Mouse (Mus musculus) lung, postnatal 0 days (tissue): ENCODE measurements around the gene Ugt1a6b. TPM values are rescaled to one million over a fixed set of nuclear protein-coding genes. Genes with fewer than 3 reads are reported as not detected.
"Not testable (repeated sequence)": the region's sequence is repeated elsewhere in the genome, so short reads cannot be mapped to it uniquely, and the experiment has no call there.

Experiments used
- ATAC-seq: fragments of 200-750 bp; cut with Nextera tagmentation; 2 replicates; pipeline ENCODE4 v1.8.0; 2017; ENCODE audit warnings: moderate library complexity
- DNase-seq: peaks from one replicate; pipeline ENCODE4 v3.0.0-alpha.2; 2016; ENCODE audit warnings: low spot score
- H3K27ac ChIP-seq: fragments of 300-500 bp; sonication (generic); 2 replicates; pipeline ENCODE4 v1.5.1; 2014; ENCODE audit warnings: antibody characterized with exemption, mild to moderate bottlenecking, low read length, mixed read lengths
- H3K27me3 ChIP-seq: fragments of 300-500 bp; sonication (generic); replicated peaks from 2 replicates; pipeline ENCODE4 v1.6.1; 2014; ENCODE audit warnings: low read length, mixed read lengths; ENCODE audit not compliant: insufficient read depth
- H3K36me3 ChIP-seq: fragments of 300-500 bp; sonication (generic); 2 replicates; pipeline ENCODE4 v1.6.1; 2014; ENCODE audit warnings: low read length, mixed read lengths; ENCODE audit not compliant: insufficient read depth
- H3K4me1 ChIP-seq: fragments of 300-500 bp; sonication (generic); 2 replicates; pipeline ENCODE4 v1.6.1; 2014; ENCODE audit warnings: antibody characterized with exemption, low read depth, low read length, mixed read lengths; ENCODE audit not compliant: insufficient read depth
- H3K4me2 ChIP-seq: fragments of 300-500 bp; sonication (generic); replicated peaks from 2 replicates; pipeline ENCODE4 v1.6.1; 2014; ENCODE audit warnings: low read depth, mild to moderate bottlenecking, low read length, moderate library complexity, mixed read lengths
- H3K4me3 ChIP-seq: fragments of 300-500 bp; sonication (generic); 2 replicates; pipeline ENCODE4 v1.5.1; 2014; ENCODE audit warnings: low read depth, low read length
- H3K9ac ChIP-seq: fragments of 300-500 bp; sonication (generic); replicated peaks from 2 replicates; pipeline ENCODE4 v1.6.1; 2014; ENCODE audit warnings: low read depth, mild to moderate bottlenecking
- H3K9me3 ChIP-seq: fragments of 300-500 bp; sonication (generic); 2 replicates; pipeline ENCODE4 v1.6.1; 2016; ENCODE audit warnings: low read length, mixed read lengths
- CTCF ChIP-seq: IDR thresholded peaks from 2 replicates; pipeline ENCODE4 v1.5.1; 2016; ENCODE audit warnings: antibody characterized with exemption, mild to moderate bottlenecking
- EP300 ChIP-seq: IDR thresholded peaks from 2 replicates; pipeline ENCODE4 v1.6.1; 2016; ENCODE audit warnings: antibody characterized with exemption, mild to moderate bottlenecking, control low read depth
- WGBS: fragments of 180-500 bp; shearing (Covaris S2); extraction: QIAGEN DNeasy Blood & Tissue Kit; methylation state at CpG from one replicate; pipeline ENCODE4 v1.1.7; 2014; 5-methylcytosine and 5-hydroxymethylcytosine counted together
- polyA plus RNA-seq: library from polyadenylated mRNA; unstranded; fragments of >200 nt; fragmentation: Nextera tagmentation; extraction: Ambion mirVana; gene quantifications from 2 replicates; pipeline ENCODE4 v1.2.1, GENCODE M21; 2015

Ugt1a6b gene
- polyA plus RNA-seq, 1 experiment from 2014 or later = 2.4 TPM

GRCm38 (mm10) chr1:88224029-88224776 is 121.2 kb downstream of the Ugt1a6b start:
- ATAC-seq = no peak
- Histone ChIP-seq H3K9me3 (peaks cover 28% of the 10 kb centered on the region), H3K4me1 (no peaks in the 10 kb centered on the region), H3K27me3 (no peaks in the 10 kb centered on the region), H3K4me2 (no peak overlapping the region), H3K9ac (no peak overlapping the region), H3K36me3 (no peaks in the 10 kb centered on the region), H3K4me3 (no peak overlapping the region), H3K27ac (no peak overlapping the region)
- TF ChIP-seq EP300 (no peak), CTCF (no peak)
- no peak for DNase-seq
- WGBS = 58% methylated on average over 2 of the region's 2 CpGs

GRCm38 (mm10) chr1:88225301-88225700 is 122.2 kb downstream of the Ugt1a6b start:
- not testable (repeated sequence) for H3K27me3 ChIP-seq, H3K4me3 ChIP-seq, ATAC-seq, H3K4me2 ChIP-seq, DNase-seq, H3K27ac ChIP-seq, H3K36me3 ChIP-seq, H3K4me1 ChIP-seq, H3K9ac ChIP-seq
- 28% methylated on average over 2 of the region's 2 CpGs for WGBS
- H3K9me3 ChIP-seq = peaks cover 36% of the 10 kb centered on the region

DNA sequence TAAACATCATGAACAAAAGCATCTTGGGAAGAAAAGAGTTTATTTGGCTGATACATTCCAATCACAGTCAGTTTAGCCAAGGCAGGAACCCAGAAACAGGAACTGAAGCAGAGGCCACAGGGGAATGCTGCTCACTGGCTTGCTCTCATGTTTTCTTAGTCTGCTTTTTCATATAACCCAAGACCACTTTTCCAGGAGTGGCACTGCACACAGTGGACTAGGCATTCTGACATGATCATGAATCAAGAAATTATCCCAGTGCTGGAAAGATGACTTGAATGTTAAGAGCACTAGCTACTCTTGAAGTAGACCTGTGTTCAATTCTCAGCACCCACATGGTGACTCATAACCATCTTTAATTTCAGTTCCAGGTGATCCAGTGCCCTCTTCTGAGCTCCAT is 122.7 kb downstream of the Ugt1a6b start:
- H3K9ac ChIP-seq = no peak overlapping the region
- no peak overlapping the region for H3K27ac ChIP-seq
- no peaks in the 10 kb centered on the region for H3K27me3 ChIP-seq
- ATAC-seq (no peak), DNase-seq (no peak)
- no peaks in the 10 kb centered on the region for H3K36me3 ChIP-seq
- no peak for TF ChIP-seq EP300
- no peak for TF ChIP-seq CTCF
- peaks cover 41% of the 10 kb centered on the region for H3K9me3 ChIP-seq
- no peaks in the 10 kb centered on the region for H3K4me1 ChIP-seq
- H3K4me2 ChIP-seq = no peak overlapping the region
- no peak overlapping the region for H3K4me3 ChIP-seq

- Histone ChIP-seq H3K9me3 (peaks cover 50% of the 10 kb centered on the region), H3K36me3 (no peaks in the 10 kb centered on the region), H3K27ac (no peak within 1 kb of the TSS), H3K4me3 (no peak within 1 kb of the TSS), H3K27me3 (no peaks in the 10 kb centered on the region), H3K4me2 (no peak within 1 kb of the TSS), H3K9ac (no peak within 1 kb of the TSS), H3K4me1 (no peaks in the 10 kb centered on the region)
- no peak for TF ChIP-seq CTCF
- no peak for TF ChIP-seq EP300
- no peak for DNase-seq
- 43% methylated on average over 5 of the region's 5 CpGs for WGBS
- no peak for ATAC-seq
These were observed 123.8 kb downstream of the Ugt1a6b start, which contains the start of gene Mroh2a for GRCm38 (mm10) chr1:88226670-88227379. Gene Mroh2a (plus strand): TSS chr1:88226986.

- peaks cover 55% of the 10 kb centered on the region for H3K9me3 ChIP-seq
- ATAC-seq = no peak
- WGBS = 47% methylated on average over 2 of the region's 2 CpGs
These were observed 124.4 kb downstream of the Ugt1a6b start for GRCm38 (mm10) chr1:88227482-88227881.

DNA sequence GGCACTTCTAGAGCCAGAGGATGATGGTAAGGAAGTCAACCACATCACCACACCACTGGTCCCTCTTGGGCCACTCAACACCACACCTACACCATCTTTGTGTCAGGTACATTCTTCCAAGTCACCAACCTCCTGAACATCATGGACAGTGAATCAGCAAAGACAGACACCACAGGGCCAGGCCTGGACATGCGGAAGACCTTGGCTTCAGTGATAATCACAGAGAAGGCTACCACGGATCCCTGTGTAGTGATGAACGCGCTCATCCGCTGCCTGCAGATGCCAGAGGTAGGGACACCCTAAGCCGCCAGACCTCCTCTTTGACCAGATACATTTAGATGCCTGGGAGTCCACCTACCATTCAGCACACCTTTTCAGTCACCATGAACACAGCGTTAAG is 125.1 kb downstream of the Ugt1a6b start:
- Histone ChIP-seq H3K4me2 (no peak overlapping the region), H3K27me3 (no peaks in the 10 kb centered on the region), H3K4me3 (no peak overlapping the region), H3K36me3 (no peaks in the 10 kb centered on the region), H3K9ac (no peak overlapping the region), H3K4me1 (no peaks in the 10 kb centered on the region), H3K27ac (no peak overlapping the region), H3K9me3 (peaks cover 60% of the 10 kb centered on the region)
- WGBS = 70% methylated on average over 7 of the region's 7 CpGs
- DNase-seq = no peak
- TF ChIP-seq EP300 (no peak), CTCF (no peak)
- ATAC-seq = no peak

More at GRCm38 (mm10) chr1:88227482-88227881, 124.4 kb downstream of the Ugt1a6b start:
- no peaks in the 10 kb centered on the region for H3K4me1 ChIP-seq
- H3K4me2 ChIP-seq = no peak overlapping the region
- no peak overlapping the region for H3K27ac ChIP-seq
- no peak overlapping the region for H3K9ac ChIP-seq
- H3K36me3 ChIP-seq = no peaks in the 10 kb centered on the region
- no peaks in the 10 kb centered on the region for H3K27me3 ChIP-seq
- no peak for TF ChIP-seq EP300
- TF ChIP-seq CTCF = no peak
- no peak overlapping the region for H3K4me3 ChIP-seq
- no peak for DNase-seq
